Mouse (Mus musculus): ENCODE measurements at regions not wholly inside any gene's neighbourhood (a gene's known extent, or its start where the extent isn't known, plus 50 kb on each side); places are given as distances from the start of the nearest gene placed in this dataset.

DNA sequence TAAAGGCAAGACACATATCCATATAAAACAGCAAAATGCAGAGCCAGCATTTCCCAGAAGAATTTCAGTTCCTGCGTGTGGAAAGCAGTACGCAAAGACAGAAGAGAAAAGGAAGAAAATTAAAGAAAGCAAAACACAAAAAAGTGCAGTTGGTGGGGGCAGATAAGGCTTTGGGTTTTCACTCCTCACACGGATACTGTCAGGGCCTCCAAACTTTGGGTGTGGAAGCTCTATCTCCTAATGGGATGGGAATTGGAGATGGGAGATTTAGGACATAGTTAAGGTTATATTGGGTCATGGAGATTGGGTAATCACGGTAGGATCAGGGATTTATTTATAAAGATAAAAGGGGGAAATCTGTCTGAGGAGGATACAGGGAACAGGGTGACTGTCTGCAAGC, 380.4 kb upstream of the Runx1 start:
- TF ChIP-seq CTCF (IDR thresholded peaks at IDR 0.05; ENCODE audit: low read depth) (no peak), EP300 (IDR thresholded peaks at IDR 0.05; ENCODE audit: low read depth) (no peak)
